Mouse (Mus musculus): ENCODE measurements at regions not wholly inside any gene's neighbourhood (a gene's known extent, or its start where the extent isn't known, plus 50 kb on each side); places are given as distances from the start of the nearest gene placed in this dataset.
A peak's percentile ranks its signal among the peaks of the same experiment; 100 is the strongest.
"Not testable (repeated sequence)": the region's sequence is repeated elsewhere in the genome, so short reads cannot be mapped to it uniquely, and the experiment has no call there.

GRCm38 (mm10) chr12:20292368-20292767, 338.1 kb downstream of the Gm21863 start:
- not testable (repeated sequence) for DNase-seq (ENCODE audit: low read depth, low spot score)

GRCm38 (mm10) chr12:20311951-20312849, 357.9 kb downstream of the Gm21863 start:
- peak; percentile 52 for DNase-seq (ENCODE audit: low read depth, low spot score)
